Mouse (Mus musculus) layer of hippocampus, adult 2 months (tissue): ENCODE measurements at regions not wholly inside any gene's neighbourhood (a gene's known extent, or its start where the extent isn't known, plus 50 kb on each side); places are given as distances from the start of the nearest gene placed in this dataset.

ENCODE experiments used
- DNase-seq, 2 experiments: peaks; one replicate each; pipeline ENCODE4 v3.0.0; 2022; ENCODE audit warnings: low spot score in 2 of 2
- H3K27ac ChIP-seq: fragments of 200-600 bp; 2 replicates; pipeline ENCODE4 v1.8.1; 2022
- H3K4me3 ChIP-seq: fragments of 200-600 bp; 2 replicates; pipeline ENCODE4 v1.8.1; 2022; ENCODE audit warnings: mild to moderate bottlenecking
- CTCF ChIP-seq: fragments of 200-600 bp; conservative IDR thresholded peaks from 2 replicates; pipeline ENCODE4 v1.8.1; 2022; ENCODE audit warnings: antibody characterized with exemption, mild to moderate bottlenecking, moderate library complexity

DNA sequence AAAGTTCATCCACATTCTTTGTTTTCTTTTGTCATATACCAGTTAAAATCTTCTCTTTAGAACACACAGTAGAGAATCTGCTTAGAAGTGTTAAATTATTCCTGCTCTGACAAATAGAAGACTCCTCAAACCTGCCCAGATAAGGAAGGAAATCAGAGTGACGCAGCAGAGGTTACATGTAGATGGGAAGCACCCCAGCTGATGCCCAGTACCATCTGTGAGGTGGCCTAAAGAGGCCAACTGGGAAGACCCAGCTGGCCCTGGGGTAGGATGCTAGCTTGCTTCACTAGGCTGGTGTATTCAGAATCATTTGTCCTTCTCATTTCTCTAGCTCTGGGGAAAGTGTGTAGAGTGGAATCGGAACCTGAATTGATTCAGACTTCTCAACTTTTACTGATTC is 242.6 kb upstream of the Erbb4 start:
- DNase-seq: no peak
- Histone ChIP-seq H3K4me3 (no peak overlapping the region), H3K27ac (no peak overlapping the region)
- no peak for TF ChIP-seq CTCF

GRCm38 (mm10) chr1:69349826-69350225 is 242.0 kb upstream of the Erbb4 start:
- DNase-seq: no peak
- H3K27ac ChIP-seq: no peak overlapping the region
- no peak for TF ChIP-seq CTCF
- no peak overlapping the region for H3K4me3 ChIP-seq

GRCm38 (mm10) chr1:69342100-69342499 is 234.2 kb upstream of the Erbb4 start:
- Histone ChIP-seq H3K4me3 (no peak overlapping the region), H3K27ac (no peak overlapping the region)
- no peak for DNase-seq
- no peak for TF ChIP-seq CTCF

DNA sequence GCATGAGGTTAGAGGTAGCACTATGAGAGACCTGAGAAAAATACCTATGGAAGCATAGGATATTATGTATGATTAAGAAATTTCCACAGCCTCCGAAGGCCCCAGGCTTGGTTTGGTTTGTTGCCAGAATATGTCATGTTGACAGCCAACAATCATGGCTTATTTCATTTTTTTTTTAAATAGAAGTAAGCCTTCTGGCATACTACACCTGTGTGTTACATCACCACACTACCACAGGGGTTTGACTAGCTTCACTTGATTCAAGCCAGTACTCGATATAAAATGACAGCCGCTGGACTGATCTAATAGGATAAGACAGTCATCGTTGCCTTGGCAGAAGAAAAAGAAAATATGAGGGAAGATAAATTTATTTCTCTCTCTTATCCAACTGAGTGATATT is 232.6 kb upstream of the Erbb4 start:
- DNase-seq: no peak
- no peak overlapping the region for H3K4me3 ChIP-seq
- TF ChIP-seq CTCF: no peak
- no peak overlapping the region for H3K27ac ChIP-seq

DNA sequence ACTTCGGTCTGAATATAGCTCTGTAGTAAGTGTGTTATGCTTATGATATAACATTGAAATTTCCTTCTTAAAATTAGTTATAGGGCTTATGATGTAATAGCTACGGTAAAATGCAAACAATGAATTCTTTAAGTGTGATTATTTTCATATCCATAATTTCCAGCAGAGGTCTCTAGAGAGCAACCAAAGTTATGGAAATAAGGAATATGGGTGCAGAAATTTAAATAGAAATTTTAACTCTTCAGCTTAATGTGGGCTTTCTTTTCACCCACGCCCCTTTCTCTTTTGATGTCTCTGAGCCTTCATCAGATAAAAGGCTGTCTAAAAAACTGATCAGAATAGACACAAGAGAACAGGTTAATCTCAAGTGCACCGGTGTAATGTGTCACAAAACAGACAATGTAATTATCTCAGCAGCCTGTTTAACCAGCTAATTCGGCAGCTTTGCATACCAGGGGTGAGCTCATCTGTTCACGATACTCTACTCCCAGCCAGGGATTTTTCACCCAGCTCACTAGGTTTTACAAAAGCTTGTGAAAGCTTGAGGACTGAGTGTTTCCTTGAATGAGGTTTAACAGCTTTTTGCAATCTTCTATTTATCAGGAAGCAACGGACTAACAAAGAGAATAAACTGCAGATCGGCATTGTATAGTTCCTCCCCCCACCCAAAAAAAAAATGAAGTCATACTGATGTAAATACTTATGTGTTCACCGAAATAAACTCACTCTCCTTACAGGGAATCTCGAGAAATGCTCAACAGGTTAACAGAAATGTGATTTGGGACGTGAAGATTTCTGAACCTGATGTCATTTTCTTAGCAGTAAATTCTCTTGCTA is 223.8 kb upstream of the Erbb4 start:
- Histone ChIP-seq H3K4me3 (peak overlapping the region; percentile 40), H3K27ac (no peak overlapping the region)
- DNase-seq: peak in 1 of 2 experiments; percentile 11
- TF ChIP-seq CTCF: peak; percentile 80

DNA sequence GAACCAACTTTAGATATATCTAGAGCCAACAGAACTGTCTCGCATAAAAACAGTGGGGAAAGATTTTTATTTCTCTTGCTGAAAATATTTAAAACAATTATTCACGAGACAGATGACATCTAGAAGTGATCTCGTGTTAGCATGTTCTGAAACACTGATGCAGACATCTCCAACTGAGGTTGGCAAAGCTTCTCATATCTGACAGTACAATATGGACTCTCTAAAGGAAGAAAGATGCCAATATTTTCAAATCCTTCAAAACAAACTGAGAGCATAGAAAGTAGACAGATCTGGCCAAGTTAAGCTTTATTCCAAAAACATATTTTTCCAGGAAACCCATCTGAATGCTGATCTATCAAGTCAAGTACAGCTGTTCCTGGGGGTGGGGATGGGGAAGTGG is 221.5 kb upstream of the Erbb4 start:
- TF ChIP-seq CTCF: no peak
- H3K4me3 ChIP-seq: no peak overlapping the region
- H3K27ac ChIP-seq: no peak overlapping the region
- DNase-seq: no peak

- Histone ChIP-seq H3K27ac (no peak overlapping the region), H3K4me3 (no peak overlapping the region)
- peak in 1 of 2 experiments; percentile 3 for DNase-seq
- TF ChIP-seq CTCF: no peak
Measured at GRCm38 (mm10) chr1:69326711-69327110, 218.9 kb upstream of the Erbb4 start.

GRCm38 (mm10) chr1:69319526-69319925 is 211.7 kb upstream of the Erbb4 start:
- DNase-seq: no peak
- H3K4me3 ChIP-seq: no peak overlapping the region
- H3K27ac ChIP-seq: no peak overlapping the region
- no peak for TF ChIP-seq CTCF

DNA sequence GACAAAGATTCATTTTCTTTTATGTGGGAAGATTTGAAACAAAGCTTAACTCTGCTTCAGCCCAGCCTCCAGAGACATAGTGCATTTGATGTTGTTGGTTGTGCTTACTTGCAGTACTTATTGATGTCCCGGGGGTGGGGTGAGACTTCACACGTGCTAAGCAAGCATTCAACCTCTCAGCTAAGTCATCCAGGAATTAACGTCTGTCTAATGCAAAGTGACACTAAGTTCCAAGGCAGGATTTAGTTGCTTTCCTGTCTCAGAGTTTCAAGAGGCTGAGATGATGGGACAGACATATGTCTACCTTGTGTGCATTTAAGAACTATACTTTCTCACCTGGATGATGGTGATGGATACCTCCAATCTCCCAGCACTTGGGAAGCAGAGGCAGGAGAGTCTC is 189.0 kb upstream of the Erbb4 start:
- no peak for DNase-seq
- Histone ChIP-seq H3K27ac (no peak overlapping the region), H3K4me3 (no peak overlapping the region)
- no peak for TF ChIP-seq CTCF

- H3K4me3 ChIP-seq: no peak overlapping the region
- no peak overlapping the region for H3K27ac ChIP-seq
- no peak for DNase-seq
- no peak for TF ChIP-seq CTCF
Measured at GRCm38 (mm10) chr1:69291329-69291728, 183.5 kb upstream of the Erbb4 start.

GRCm38 (mm10) chr1:69286374-69286773 is 178.5 kb upstream of the Erbb4 start:
- H3K4me3 ChIP-seq: no peak overlapping the region
- TF ChIP-seq CTCF: no peak
- no peak overlapping the region for H3K27ac ChIP-seq
- no peak for DNase-seq

DNA sequence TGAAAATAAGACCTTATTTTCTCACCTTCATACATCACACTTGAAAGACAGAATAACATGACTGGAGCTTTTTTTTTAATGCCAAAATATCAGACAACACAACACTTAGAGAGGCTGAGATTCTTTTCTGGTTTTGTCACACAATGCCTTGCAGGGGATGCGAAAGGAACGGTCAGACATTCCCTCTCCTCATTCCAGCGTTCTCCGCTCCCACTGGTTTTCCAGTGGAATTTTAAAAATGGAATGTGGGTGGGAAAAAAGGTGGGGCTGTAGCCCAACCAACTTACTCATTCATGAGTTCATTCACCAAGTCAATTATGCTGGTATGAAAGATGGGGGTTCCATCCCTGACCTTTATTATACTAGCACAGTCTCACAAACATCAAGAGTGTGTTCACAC is 169.6 kb upstream of the Erbb4 start:
- DNase-seq: no peak
- H3K27ac ChIP-seq: no peak overlapping the region
- H3K4me3 ChIP-seq: no peak overlapping the region
- TF ChIP-seq CTCF: no peak

- H3K27ac ChIP-seq: no peak overlapping the region
- no peak for TF ChIP-seq CTCF
Measured at GRCm38 (mm10) chr1:69247691-69248090, 139.8 kb upstream of the Erbb4 start.

DNA sequence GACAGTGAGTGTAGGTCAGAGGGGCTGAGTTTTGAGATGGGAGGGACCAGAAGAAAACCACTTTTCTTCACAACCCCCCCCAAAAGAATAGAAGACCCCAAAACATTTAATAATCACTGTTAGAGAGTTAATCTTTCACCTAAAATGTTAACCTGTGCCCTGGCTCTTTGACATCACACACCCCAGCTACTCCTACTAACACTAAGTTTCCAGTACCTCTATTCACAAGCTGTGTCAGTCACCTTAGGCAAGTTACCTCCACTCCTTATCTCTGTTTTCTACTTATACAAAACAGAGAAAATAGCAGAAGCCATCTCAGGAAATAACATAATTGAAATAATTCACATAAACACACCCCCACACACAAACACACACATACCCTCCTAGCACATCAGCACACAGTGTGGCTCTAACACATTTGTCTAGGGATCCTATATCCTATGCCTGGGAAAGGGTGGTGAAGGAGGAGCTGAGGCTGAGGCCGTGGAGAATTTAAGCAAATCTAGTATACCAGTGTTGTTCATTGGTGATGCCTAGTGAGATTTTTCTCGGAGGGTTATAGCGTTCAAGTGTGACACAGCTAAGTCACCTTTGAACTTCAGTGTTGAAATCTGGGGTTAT is 134.5 kb upstream of the Erbb4 start:
- no peak for DNase-seq
- Histone ChIP-seq H3K27ac (no peak overlapping the region; the same call in 1 of the 2 replicates), H3K4me3 (peak overlapping the region; percentile 49; the same call in 1 of the 2 replicates)
- TF ChIP-seq CTCF: no peak

More at GRCm38 (mm10) chr1:69247691-69248090, 139.8 kb upstream of the Erbb4 start:
- no peak for DNase-seq
- no peak overlapping the region for H3K4me3 ChIP-seq
